Mouse (Mus musculus) liver, embryonic 14.5 days (tissue): ENCODE results near the gene Ikzf1. TPM values are rescaled to one million over a fixed set of nuclear protein-coding genes. Genes with fewer than 3 reads are reported as not detected.

ENCODE experiments used
- ATAC-seq: fragments of 200-750 bp; cut with Nextera tagmentation; 2 replicates; pipeline ENCODE4 v1.8.0; 2017; ENCODE audit warnings: moderate number of reproducible peaks, mild to moderate bottlenecking, moderate library complexity; ENCODE audit not compliant: insufficient read depth
- DNase-seq, 3 experiments: peaks; one replicate each; pipeline ENCODE4 v3.0.0-alpha.2; 2012 to 2013; ENCODE audit warnings: low read depth in 3 of 3, low spot score in 3 of 3
- H3K27ac ChIP-seq: fragments of 300-500 bp; sonication (generic); 2 replicates; pipeline ENCODE4 v1.5.1; 2014; ENCODE audit warnings: moderate library complexity, mild to moderate bottlenecking, control low read depth, inconsistent platforms
- H3K27me3 ChIP-seq: fragments of 300-500 bp; sonication (generic); 2 replicates; pipeline ENCODE4 v1.6.1; 2014; ENCODE audit warnings: mild to moderate bottlenecking, low read length, moderate library complexity; ENCODE audit not compliant: control insufficient read depth, insufficient read depth
- H3K36me3 ChIP-seq: fragments of 300-500 bp; sonication (generic); replicated peaks from 2 replicates; pipeline ENCODE4 v1.6.1; 2014; ENCODE audit warnings: low read depth; ENCODE audit not compliant: control insufficient read depth, insufficient read depth
- H3K4me1 ChIP-seq, 2 experiments: fragments of 200-500 bp in 1 of 2; fragments of 300-500 bp in 1 of 2; sonication (generic) in 1 of 2; replicated peaks; 2 replicates each; pipeline ENCODE4 v1.6.1; 2012 to 2014; ENCODE audit warnings: antibody characterized with exemption in 1 of 2, inconsistent platforms in 1 of 2, low read length in 1 of 2; ENCODE audit not compliant: control insufficient read depth in 2 of 2, insufficient read depth in 2 of 2
- H3K4me2 ChIP-seq: fragments of 300-500 bp; sonication (generic); 2 replicates; pipeline ENCODE4 v1.6.1; 2014; ENCODE audit warnings: low read depth, mild to moderate bottlenecking, control low read depth, moderate library complexity
- H3K4me3 ChIP-seq, 2 experiments: fragments of 200-500 bp in 1 of 2; fragments of 300-500 bp in 1 of 2; sonication (generic) in 1 of 2; 2 replicates each; pipeline ENCODE4 v1.5.1; 2012 to 2014; ENCODE audit warnings: low read depth in 2 of 2, low read length in 2 of 2, mild to moderate bottlenecking in 2 of 2, control low read depth in 1 of 2, inconsistent platforms in 1 of 2, moderate library complexity in 1 of 2; ENCODE audit not compliant: insufficient read depth in 1 of 2
- H3K9ac ChIP-seq: fragments of 300-500 bp; sonication (generic); replicated peaks from 2 replicates; pipeline ENCODE4 v1.6.1; 2014; ENCODE audit warnings: mild to moderate bottlenecking, control low read depth, moderate library complexity
- H3K9me3 ChIP-seq: fragments of 300-500 bp; sonication (generic); 2 replicates; pipeline ENCODE4 v1.6.1; 2016; ENCODE audit warnings: low read length, mixed read lengths; ENCODE audit not compliant: control insufficient read depth
- CTCF ChIP-seq: IDR thresholded peaks from 2 replicates; pipeline ENCODE4 v1.5.1; 2016; ENCODE audit warnings: antibody characterized with exemption, low read depth, control low read depth
- EP300 ChIP-seq: IDR thresholded peaks from 2 replicates; pipeline ENCODE4 v1.6.1; 2016; ENCODE audit warnings: antibody characterized with exemption, low read depth
- WGBS: fragments of 180-500 bp; shearing (Covaris S2); extraction: QIAGEN DNeasy Blood & Tissue Kit; methylation state at CpG from one replicate; pipeline ENCODE4 v1.1.7; 2014; ENCODE audit not compliant: insufficient replicate concordance; 5-methylcytosine and 5-hydroxymethylcytosine counted together
- polyA plus RNA-seq, 2 experiments: library from polyadenylated mRNA; depleted of rRNA in 1 of 2; stranded (reverse) in 1 of 2; unstranded in 1 of 2; fragments of >200 nt; fragmentation: Nextera tagmentation in 1 of 2; extraction: Ambion mirVana in 1 of 2; gene quantifications; 2 replicates each; pipeline versions ENCODE4 v1.2.1 to v1.2.3; 2012 to 2014

Ikzf1 gene
- polyA plus RNA-seq, 2 experiments: 46.6 to 65.4 TPM

DNA sequence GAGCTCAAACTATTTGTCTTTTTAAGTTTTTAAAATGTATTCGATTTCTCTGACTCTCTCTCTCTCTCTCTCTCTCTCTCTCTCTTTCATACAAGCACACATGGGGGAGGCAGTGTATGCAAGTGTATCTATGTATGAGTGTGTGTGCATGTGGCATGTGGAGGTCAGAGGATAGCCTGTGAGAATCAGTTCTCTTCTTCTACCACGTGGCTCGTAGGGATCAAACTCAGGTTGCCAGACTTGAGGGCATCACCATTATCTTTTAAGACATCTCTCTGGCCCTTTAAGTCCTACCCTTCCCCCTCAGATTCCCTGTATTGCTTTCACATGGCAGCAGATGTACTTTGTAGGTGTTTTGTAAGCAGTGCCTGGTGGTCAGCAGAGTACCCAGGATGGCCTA lies 12.0 kb downstream of the Ikzf1 start:
- no peak overlapping the region for H3K9ac ChIP-seq
- H3K9me3 ChIP-seq: no peaks in the 10 kb centered on the region
- peaks cover 28% of the 10 kb centered on the region for H3K36me3 ChIP-seq
- no peak overlapping the region for H3K4me3 ChIP-seq
- TF ChIP-seq EP300 (no peak), CTCF (no peak)
- no peak for ATAC-seq
- no peak for DNase-seq
- H3K27ac ChIP-seq: no peak overlapping the region
- peaks cover 8 to 35% of the 10 kb centered on the region in 2 experiments for H3K4me1 ChIP-seq
- H3K27me3 ChIP-seq: no peaks in the 10 kb centered on the region
- 72% methylated on average over 3 of the region's 3 CpGs for WGBS
- H3K4me2 ChIP-seq: no peak overlapping the region

DNA sequence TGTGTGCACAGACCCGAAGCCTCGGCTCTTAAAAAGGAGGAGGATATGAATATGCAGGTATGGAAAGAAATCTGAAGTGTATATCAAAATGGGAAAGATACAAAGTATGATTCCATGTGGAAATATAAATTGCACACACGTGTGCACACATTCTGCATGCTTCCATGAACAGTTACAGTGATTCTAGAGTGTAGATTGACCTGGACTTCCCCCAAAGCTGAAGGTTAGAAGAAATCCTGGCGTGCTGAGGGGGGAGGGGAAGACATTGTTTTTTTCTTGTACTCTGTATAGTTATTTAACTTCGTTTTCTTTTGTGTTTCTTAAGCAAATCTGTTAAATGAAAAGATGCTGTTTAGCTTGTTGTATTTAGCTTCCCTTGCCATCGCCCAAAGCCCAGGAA lies 16.6 kb downstream of the Ikzf1 start:
- no peaks in the 10 kb centered on the region for H3K27me3 ChIP-seq
- H3K4me3 ChIP-seq: no peak overlapping the region
- TF ChIP-seq EP300 (no peak), CTCF (no peak)
- H3K9ac ChIP-seq: no peak overlapping the region
- DNase-seq: no peak
- no peak overlapping the region for H3K27ac ChIP-seq
- peaks cover 0 to 9% of the 10 kb centered on the region in 2 experiments; a peak in 2 of 4 replicates for H3K4me1 ChIP-seq
- H3K4me2 ChIP-seq: no peak overlapping the region
- ATAC-seq: no peak
- 78% methylated on average over 6 of the region's 6 CpGs for WGBS
- peaks cover 44% of the 10 kb centered on the region for H3K36me3 ChIP-seq
- H3K9me3 ChIP-seq: no peaks in the 10 kb centered on the region

DNA sequence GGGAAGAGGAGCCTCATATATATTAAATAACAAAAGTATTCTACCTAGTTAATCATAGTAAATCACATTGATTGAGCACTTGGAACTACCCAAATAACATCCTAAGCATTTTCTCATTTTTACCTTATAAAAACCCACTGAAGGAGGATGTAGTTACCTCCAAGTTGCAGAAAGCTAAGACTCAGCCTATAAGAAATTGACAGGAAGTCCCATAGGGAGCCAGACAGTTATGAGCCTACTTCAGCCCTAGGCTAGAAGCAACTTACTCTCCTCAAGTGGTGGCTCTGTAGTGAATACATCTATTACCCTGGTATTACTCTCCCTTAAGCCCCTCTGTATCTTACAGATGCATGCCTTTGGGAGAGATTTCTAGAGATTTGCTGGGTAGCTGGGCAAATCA lies 19.0 kb downstream of the Ikzf1 start:
- DNase-seq (no peak), ATAC-seq (no peak)
- peaks cover 52% of the 10 kb centered on the region for H3K36me3 ChIP-seq
- no peak overlapping the region for H3K27ac ChIP-seq
- H3K9ac ChIP-seq: no peak overlapping the region
- H3K4me3 ChIP-seq: no peak overlapping the region
- H3K27me3 ChIP-seq: no peaks in the 10 kb centered on the region
- no peaks in the 10 kb centered on the region for H3K4me1 ChIP-seq
- no peak for TF ChIP-seq CTCF
- TF ChIP-seq EP300: no peak
- H3K9me3 ChIP-seq: no peaks in the 10 kb centered on the region
- no peak overlapping the region for H3K4me2 ChIP-seq

DNA sequence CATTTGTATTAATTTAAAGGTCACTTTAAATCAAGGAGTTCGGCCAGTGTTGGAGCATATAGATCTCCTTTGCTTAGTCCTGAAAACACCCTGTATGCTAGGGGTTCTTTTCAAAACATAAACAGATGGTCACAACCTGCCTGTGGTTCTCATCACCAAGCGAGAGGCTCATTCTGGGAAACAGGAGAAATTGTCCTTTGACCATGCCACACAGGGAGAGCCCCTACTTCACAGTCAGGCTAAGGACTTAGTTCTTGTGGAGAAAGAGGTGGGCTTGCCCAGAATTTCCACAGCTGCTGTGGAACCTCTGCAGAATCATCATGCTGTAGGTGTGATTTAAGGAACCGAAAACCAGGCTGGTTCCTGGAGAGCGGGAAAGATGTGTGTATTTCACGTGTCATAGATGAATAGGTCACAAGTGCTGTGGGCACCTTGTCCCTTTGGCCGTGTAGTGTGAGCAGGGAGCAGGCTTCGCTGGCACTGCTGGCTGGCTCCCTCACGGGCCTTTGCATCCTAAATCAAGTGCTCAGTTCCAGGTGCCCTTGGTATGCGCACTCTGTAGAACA lies 23.4 kb downstream of the Ikzf1 start:
- WGBS: 90% methylated on average over 9 of the region's 9 CpGs
- Histone ChIP-seq H3K27ac (no peak overlapping the region), H3K9ac (no peak overlapping the region)

DNA sequence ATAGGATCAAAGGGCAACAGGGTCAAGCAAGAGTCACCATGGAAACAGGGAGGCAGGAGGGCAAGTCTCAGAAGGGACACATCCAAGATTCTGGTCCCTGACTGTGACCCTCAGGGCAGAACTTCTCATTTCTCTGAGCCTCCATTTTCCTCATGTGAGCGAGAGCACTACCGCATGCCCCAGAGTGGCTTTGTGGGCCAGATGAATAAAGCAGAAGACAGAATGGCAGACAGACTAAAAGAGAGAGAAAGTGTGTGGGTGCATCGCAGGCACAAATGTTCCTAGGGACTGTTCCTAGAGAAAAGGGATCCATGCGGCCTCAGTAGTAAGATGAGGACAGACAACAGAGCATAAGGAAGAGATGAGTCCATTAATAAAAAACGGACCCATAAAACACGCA lies 24.5 kb downstream of the Ikzf1 start:
- TF ChIP-seq CTCF: no peak
- no peak for TF ChIP-seq EP300
- Histone ChIP-seq H3K27me3 (no peaks in the 10 kb centered on the region), H3K27ac (no peak overlapping the region), H3K4me2 (no peak overlapping the region), H3K4me1 (peaks cover 2 to 9% of the 10 kb centered on the region in 2 experiments; a peak in 2 of 4 replicates), H3K9me3 (no peaks in the 10 kb centered on the region), H3K36me3 (peaks cover 52% of the 10 kb centered on the region), H3K4me3 (no peak overlapping the region), H3K9ac (no peak overlapping the region)
- ATAC-seq (no peak), DNase-seq (no peak)
- WGBS: 89% methylated on average over 6 of the region's 6 CpGs

More for the DNA sequence above, 23.4 kb downstream of the Ikzf1 start:
- Histone ChIP-seq H3K4me3 (no peak overlapping the region), H3K9me3 (no peaks in the 10 kb centered on the region), H3K4me1 (peaks cover 2 to 9% of the 10 kb centered on the region in 2 experiments; a peak in 2 of 4 replicates), H3K4me2 (no peak overlapping the region), H3K36me3 (peaks cover 52% of the 10 kb centered on the region), H3K27me3 (no peaks in the 10 kb centered on the region)
- ATAC-seq (no peak), DNase-seq (no peak)
- TF ChIP-seq EP300 (no peak), CTCF (no peak)
